Mouse (Mus musculus) liver, adult (tissue): ENCODE measurements around the gene Ceacam16.

Experiments used
- GATA4 ChIP-seq: IDR thresholded peaks from 2 replicates; pipeline ENCODE4 v1.6.1; 2014; ENCODE audit warnings: mild to moderate bottlenecking, low read length; ENCODE audit not compliant: insufficient replicate concordance

Ceacam16 gene

GRCm38 (mm10) chr7:19811114-19811513 lies 50.0 kb downstream of the Ceacam16 start:
- TF ChIP-seq GATA4, result no peak

- TF ChIP-seq GATA4, result no peak
Measured at GRCm38 (mm10) chr7:19809369-19809768, 51.7 kb downstream of the Ceacam16 start.

- TF ChIP-seq GATA4, result no peak
Measured at GRCm38 (mm10) chr7:19806356-19806969, 54.6 kb downstream of the Ceacam16 start.

GRCm38 (mm10) chr7:19802995-19803394 lies 58.1 kb downstream of the Ceacam16 start:
- no peak for TF ChIP-seq GATA4
